Mouse (Mus musculus) liver, embryonic 14.5 days (tissue): ENCODE measurements around the gene Sdc4. TPM values are rescaled to one million over a fixed set of nuclear protein-coding genes. Genes with fewer than 3 reads are reported as not detected.

ENCODE experiments used
- ATAC-seq: fragments of 200-750 bp; cut with Nextera tagmentation; 2 replicates; pipeline ENCODE4 v1.8.0; 2017; ENCODE audit warnings: moderate number of reproducible peaks, mild to moderate bottlenecking, moderate library complexity; ENCODE audit not compliant: insufficient read depth
- DNase-seq, 3 experiments: peaks; one replicate each; pipeline ENCODE4 v3.0.0-alpha.2; 2012 to 2013; ENCODE audit warnings: low read depth in 3 of 3, low spot score in 3 of 3
- H3K27ac ChIP-seq: fragments of 300-500 bp; sonication (generic); 2 replicates; pipeline ENCODE4 v1.5.1; 2014; ENCODE audit warnings: moderate library complexity, mild to moderate bottlenecking, control low read depth, inconsistent platforms
- H3K27me3 ChIP-seq: fragments of 300-500 bp; sonication (generic); 2 replicates; pipeline ENCODE4 v1.6.1; 2014; ENCODE audit warnings: mild to moderate bottlenecking, low read length, moderate library complexity; ENCODE audit not compliant: control insufficient read depth, insufficient read depth
- H3K36me3 ChIP-seq: fragments of 300-500 bp; sonication (generic); replicated peaks from 2 replicates; pipeline ENCODE4 v1.6.1; 2014; ENCODE audit warnings: low read depth; ENCODE audit not compliant: control insufficient read depth, insufficient read depth
- H3K4me1 ChIP-seq, 2 experiments: fragments of 200-500 bp in 1 of 2; fragments of 300-500 bp in 1 of 2; sonication (generic) in 1 of 2; replicated peaks; 2 replicates each; pipeline ENCODE4 v1.6.1; 2012 to 2014; ENCODE audit warnings: antibody characterized with exemption in 1 of 2, inconsistent platforms in 1 of 2, low read length in 1 of 2; ENCODE audit not compliant: control insufficient read depth in 2 of 2, insufficient read depth in 2 of 2
- H3K4me2 ChIP-seq: fragments of 300-500 bp; sonication (generic); 2 replicates; pipeline ENCODE4 v1.6.1; 2014; ENCODE audit warnings: low read depth, mild to moderate bottlenecking, control low read depth, moderate library complexity
- H3K4me3 ChIP-seq, 2 experiments: fragments of 200-500 bp in 1 of 2; fragments of 300-500 bp in 1 of 2; sonication (generic) in 1 of 2; 2 replicates each; pipeline ENCODE4 v1.5.1; 2012 to 2014; ENCODE audit warnings: low read depth in 2 of 2, low read length in 2 of 2, mild to moderate bottlenecking in 2 of 2, control low read depth in 1 of 2, inconsistent platforms in 1 of 2, moderate library complexity in 1 of 2; ENCODE audit not compliant: insufficient read depth in 1 of 2
- H3K9ac ChIP-seq: fragments of 300-500 bp; sonication (generic); replicated peaks from 2 replicates; pipeline ENCODE4 v1.6.1; 2014; ENCODE audit warnings: mild to moderate bottlenecking, control low read depth, moderate library complexity
- H3K9me3 ChIP-seq: fragments of 300-500 bp; sonication (generic); 2 replicates; pipeline ENCODE4 v1.6.1; 2016; ENCODE audit warnings: low read length, mixed read lengths; ENCODE audit not compliant: control insufficient read depth
- CTCF ChIP-seq: IDR thresholded peaks from 2 replicates; pipeline ENCODE4 v1.5.1; 2016; ENCODE audit warnings: antibody characterized with exemption, low read depth, control low read depth
- EP300 ChIP-seq: IDR thresholded peaks from 2 replicates; pipeline ENCODE4 v1.6.1; 2016; ENCODE audit warnings: antibody characterized with exemption, low read depth
- WGBS: fragments of 180-500 bp; shearing (Covaris S2); extraction: QIAGEN DNeasy Blood & Tissue Kit; methylation state at CpG from one replicate; pipeline ENCODE4 v1.1.7; 2014; ENCODE audit not compliant: insufficient replicate concordance; 5-methylcytosine and 5-hydroxymethylcytosine counted together
- polyA plus RNA-seq, 2 experiments: library from polyadenylated mRNA; depleted of rRNA in 1 of 2; stranded (reverse) in 1 of 2; unstranded in 1 of 2; fragments of >200 nt; fragmentation: Nextera tagmentation in 1 of 2; extraction: Ambion mirVana in 1 of 2; gene quantifications; 2 replicates each; pipeline versions ENCODE4 v1.2.1 to v1.2.3; 2012 to 2014

The Sdc4 gene
- polyA plus RNA-seq, 2 experiments = 10.8 to 25.4 TPM

- no peaks in the 10 kb centered on the region for H3K36me3 ChIP-seq
- no peak overlapping the region for H3K4me2 ChIP-seq
- no peak overlapping the region for H3K27ac ChIP-seq
- no peaks in the 10 kb centered on the region for H3K9me3 ChIP-seq
- no peak for ATAC-seq
- 53% methylated on average over 12 of the region's 12 CpGs for WGBS
- no peak for DNase-seq
- no peak overlapping the region for H3K9ac ChIP-seq
- H3K4me1 ChIP-seq = no peaks in the 10 kb centered on the region
- TF ChIP-seq EP300 (no peak), CTCF (no peak)
- peaks cover 23% of the 10 kb centered on the region for H3K27me3 ChIP-seq
- H3K4me3 ChIP-seq = no peak overlapping the region
Measured at GRCm38 (mm10) chr2:164396911-164397310, 46.8 kb downstream of the Sdc4 start.

- Histone ChIP-seq H3K9me3 (no peaks in the 10 kb centered on the region), H3K4me2 (no peak overlapping the region), H3K9ac (no peak overlapping the region), H3K27me3 (peaks cover 14% of the 10 kb centered on the region), H3K4me1 (no peaks in the 10 kb centered on the region), H3K36me3 (no peaks in the 10 kb centered on the region), H3K27ac (no peak overlapping the region), H3K4me3 (no peak overlapping the region)
- ATAC-seq (no peak), DNase-seq (no peak)
- 73% methylated on average over 7 of the region's 7 CpGs for WGBS
- no peak for TF ChIP-seq CTCF
- TF ChIP-seq EP300 = no peak
Measured at GRCm38 (mm10) chr2:164396076-164396475, 47.6 kb downstream of the Sdc4 start.

- Histone ChIP-seq H3K4me3 (no peak overlapping the region), H3K4me1 (no peaks in the 10 kb centered on the region), H3K4me2 (no peak overlapping the region), H3K27ac (no peak overlapping the region), H3K9me3 (no peaks in the 10 kb centered on the region), H3K36me3 (no peaks in the 10 kb centered on the region), H3K9ac (no peak overlapping the region), H3K27me3 (peaks cover 11% of the 10 kb centered on the region)
- ATAC-seq (no peak), DNase-seq (no peak)
- TF ChIP-seq CTCF (no peak), EP300 (no peak)
- 66% methylated on average over 29 of the region's 29 CpGs for WGBS
Measured at GRCm38 (mm10) chr2:164393126-164393525, 50.6 kb downstream of the Sdc4 start.

GRCm38 (mm10) chr2:164389499-164389898, 54.2 kb downstream of the Sdc4 start:
- Histone ChIP-seq H3K27ac (no peak overlapping the region), H3K9ac (no peak overlapping the region), H3K36me3 (no peaks in the 10 kb centered on the region), H3K4me1 (0 out of 4 replicates have a peak, but pooled peaks cover 0 to 2% of the 10 kb centered on the region in 2 experiments), H3K4me2 (peak overlapping the region; percentile 14; the same call in 1 of the 2 replicates), H3K4me3 (peak overlapping the region; percentile 3 to 16; a peak in 3 of 4 replicates), H3K27me3 (peaks cover 13% of the 10 kb centered on the region), H3K9me3 (no peaks in the 10 kb centered on the region)
- WGBS = 1% methylated on average over 30 of the region's 30 CpGs
- ATAC-seq (no peak), DNase-seq (peak in 2 of 3 experiments; percentile 22 to 23)
- TF ChIP-seq CTCF (peak; percentile 88), EP300 (no peak)

GRCm38 (mm10) chr2:164389020-164389419, 54.7 kb downstream of the Sdc4 start, which contains the start of gene Slpi:
Slpi (minus strand) TSS chr2:164389095.
- WGBS = 2% methylated on average over 17 of the region's 17 CpGs
- peak within 1 kb of the TSS; percentile 3 to 16; a peak in 3 of 4 replicates for H3K4me3 ChIP-seq
- DNase-seq (no peak), ATAC-seq (no peak)
- 0 out of 4 replicates have a peak, but pooled peaks cover 0 to 2% of the 10 kb centered on the region in 2 experiments for H3K4me1 ChIP-seq
- H3K4me2 ChIP-seq = peak within 1 kb of the TSS; percentile 14; the same call in 1 of the 2 replicates
- peaks cover 13% of the 10 kb centered on the region for H3K27me3 ChIP-seq
- no peaks in the 10 kb centered on the region for H3K9me3 ChIP-seq
- no peak within 1 kb of the TSS for H3K27ac ChIP-seq
- no peaks in the 10 kb centered on the region for H3K36me3 ChIP-seq
- TF ChIP-seq CTCF = no peak
- no peak for TF ChIP-seq EP300
- H3K9ac ChIP-seq = no peak within 1 kb of the TSS
